Mouse (Mus musculus) olfactory bulb, adult 2 months (tissue): Measurements from ENCODE around the gene Nfkbia.

ENCODE experiments used
- CTCF ChIP-seq: fragments of 200-500 bp; IDR thresholded peaks from 2 replicates; pipeline ENCODE4 v1.5.1; 2012; ENCODE audit warnings: low read depth, mild to moderate bottlenecking, low read length, moderate library complexity; ENCODE audit not compliant: insufficient read depth
- POLR2A ChIP-seq: fragments of 200-500 bp; IDR thresholded peaks from 2 replicates; pipeline ENCODE4 v1.6.1; 2012; ENCODE audit warnings: mild to moderate bottlenecking, low read depth, low read length, moderate library complexity; ENCODE audit not compliant: insufficient read depth

DNA sequence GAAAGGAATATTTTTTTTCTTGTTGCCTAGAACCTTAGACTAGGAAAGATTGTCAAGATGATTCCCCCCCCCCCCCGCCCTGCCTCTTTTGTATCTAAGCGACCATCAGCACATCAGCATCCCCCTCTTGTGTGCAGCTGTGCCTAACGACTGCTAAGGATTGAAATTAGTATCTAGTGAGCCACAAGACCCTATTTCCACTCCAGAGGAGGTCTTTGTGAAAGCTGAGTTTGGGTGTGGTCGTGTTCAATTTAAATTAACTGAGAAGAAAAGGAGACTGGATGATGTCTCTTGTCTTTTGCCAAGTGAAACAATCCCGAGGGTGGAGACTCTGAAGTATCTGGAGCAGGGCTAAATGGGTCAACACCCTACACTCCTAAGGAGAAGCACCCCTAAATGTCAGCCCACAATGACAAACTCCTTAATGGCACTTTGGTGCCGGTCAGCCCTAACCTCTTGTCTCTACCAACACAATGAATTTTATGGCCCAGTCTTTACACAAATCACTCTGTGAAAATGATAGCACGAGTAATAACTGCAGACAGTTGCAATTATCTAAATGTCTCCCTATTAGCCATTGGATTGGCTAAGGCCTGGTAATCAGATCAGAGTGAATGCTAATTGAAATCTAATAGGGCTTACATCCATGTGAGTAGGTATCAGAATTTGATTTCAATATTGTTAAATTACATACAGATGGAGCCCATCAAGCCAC, 13.0 kb upstream of the Nfkbia start:
- TF ChIP-seq CTCF (no peak), POLR2A (no peak)
